Mouse (Mus musculus): ENCODE measurements at regions not wholly inside any gene's neighbourhood (a gene's known extent, or its start where the extent isn't known, plus 50 kb on each side); places are given as distances from the start of the nearest gene placed in this dataset.
"Not testable (repeated sequence)": the region's sequence is repeated elsewhere in the genome, so short reads cannot be mapped to it uniquely, and the experiment has no call there.

DNA sequence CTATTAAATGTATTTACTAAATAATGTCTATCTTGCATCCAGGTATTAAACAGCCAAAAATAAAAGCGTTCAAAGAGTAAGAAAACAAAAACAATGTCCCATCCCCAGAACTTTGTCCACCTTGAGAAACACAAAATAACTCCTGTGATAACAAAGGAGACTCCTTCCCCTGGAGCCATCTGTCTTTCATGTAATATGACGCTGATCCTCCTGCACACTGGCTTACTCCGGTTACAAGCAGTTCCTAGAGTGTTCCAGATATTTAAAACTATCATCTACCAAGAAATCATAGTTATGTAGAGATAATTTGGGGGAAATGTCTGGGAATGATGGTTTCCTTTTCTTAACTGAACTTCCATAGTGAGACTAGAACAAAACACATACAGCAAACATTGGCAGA is 114.2 kb upstream of the Ppp6c start:
- TF ChIP-seq CTCF (IDR thresholded peaks at IDR 0.05; ENCODE audit: extremely low read depth, insufficient read length, insufficient replicate concordance, low read depth, low read length): no peak
- no peak for TF ChIP-seq POLR2A (IDR thresholded peaks at IDR 0.05; ENCODE audit: low read depth, low read length)

DNA sequence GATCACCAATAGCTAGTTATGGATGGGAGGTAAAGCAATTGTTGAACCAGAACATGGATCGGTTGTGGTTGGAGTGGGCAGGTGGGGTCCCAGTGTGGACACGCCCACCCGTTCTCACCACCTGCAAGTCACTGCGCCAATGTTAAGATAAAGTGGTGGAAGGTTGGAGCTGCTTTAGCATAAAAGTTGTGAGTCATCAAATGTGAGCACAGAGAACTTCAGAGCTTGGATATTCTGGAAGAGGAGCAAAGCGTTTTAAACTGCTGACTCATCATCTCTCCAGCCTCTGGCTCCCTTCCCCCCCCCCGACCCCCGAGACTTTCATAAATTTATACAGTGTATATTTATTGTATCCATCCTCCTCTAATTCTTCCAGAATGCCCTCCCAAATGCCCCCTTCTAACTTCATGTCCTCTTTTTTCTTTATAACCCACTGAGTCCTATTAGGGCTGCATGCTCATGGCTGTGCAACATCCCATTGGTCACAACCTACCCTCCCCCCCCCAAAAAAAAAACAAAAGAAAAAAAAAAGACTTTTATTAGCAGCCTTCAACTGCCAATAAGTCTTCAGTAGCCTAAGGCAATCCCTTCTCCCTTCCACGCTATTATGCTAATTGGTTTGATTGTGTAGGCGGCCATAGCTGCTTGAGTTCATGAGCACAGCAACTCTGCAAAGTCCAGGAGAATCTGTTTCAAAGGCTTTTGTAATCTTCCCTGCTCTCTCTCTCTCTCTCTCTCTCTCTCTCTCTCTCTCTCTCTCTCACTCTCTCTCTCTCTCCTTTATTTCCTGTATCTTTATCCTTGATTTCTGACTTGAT is 112.8 kb upstream of the Ppp6c start:
- Histone ChIP-seq H3K27ac (ENCODE audit: insufficient read depth, low read depth, low read length) (no peak overlapping the region), H3K4me3 (ENCODE audit: low read depth, low read length) (no peak overlapping the region), H3K36me3 (ENCODE audit: control insufficient read depth, insufficient read depth, low read length) (no peaks in the 10 kb centered on the region), H3K27me3 (ENCODE audit: control insufficient read depth, insufficient read depth, low read length) (no peaks in the 10 kb centered on the region; the same call in 1 of the 2 replicates), H3K4me1 (ENCODE audit: control insufficient read depth, insufficient read depth, insufficient read length, low read length) (no peaks in the 10 kb centered on the region)
- 78% methylated on average over 9 of the region's 9 CpGs for WGBS
- TF ChIP-seq CTCF (IDR thresholded peaks at IDR 0.05; ENCODE audit: extremely low read depth, insufficient read length, insufficient replicate concordance, low read depth, low read length): no peak
- no peak for TF ChIP-seq POLR2A (IDR thresholded peaks at IDR 0.05; ENCODE audit: low read depth, low read length)

More for the DNA sequence above, 114.2 kb upstream of the Ppp6c start:
- WGBS: 60% methylated on average over 3 of the region's 3 CpGs
- H3K4me1 ChIP-seq (ENCODE audit: control insufficient read depth, insufficient read depth, insufficient read length, low read length): no peaks in the 10 kb centered on the region
- H3K4me3 ChIP-seq (ENCODE audit: low read depth, low read length): no peak overlapping the region
- H3K27me3 ChIP-seq (ENCODE audit: control insufficient read depth, insufficient read depth, low read length): no peaks in the 10 kb centered on the region; the same call in 1 of the 2 replicates
- H3K36me3 ChIP-seq (ENCODE audit: control insufficient read depth, insufficient read depth, low read length): no peaks in the 10 kb centered on the region
- no peak overlapping the region for H3K27ac ChIP-seq (ENCODE audit: insufficient read depth, low read depth, low read length)

DNA sequence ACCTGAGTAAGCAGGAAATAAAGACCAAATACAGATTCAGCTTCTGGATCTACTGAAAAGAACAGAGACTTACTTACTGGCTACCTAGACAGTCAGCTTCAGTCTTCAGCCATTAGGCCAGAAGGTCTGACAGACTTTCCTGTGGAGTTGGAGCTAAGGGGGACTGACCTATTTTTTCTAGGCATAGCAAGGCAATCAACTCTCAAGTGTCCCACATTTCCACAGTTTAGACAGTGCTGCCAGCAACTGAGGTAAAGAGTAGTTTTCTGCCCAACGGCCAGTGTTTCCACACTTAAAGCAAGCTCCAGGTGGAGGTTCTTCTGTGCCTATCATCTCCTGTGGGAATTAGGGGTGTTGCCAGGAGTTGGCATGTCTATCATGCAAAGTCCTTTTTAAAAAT is 111.3 kb upstream of the Ppp6c start:
- H3K36me3 ChIP-seq (ENCODE audit: control insufficient read depth, insufficient read depth, low read length): no peaks in the 10 kb centered on the region
- H3K27me3 ChIP-seq (ENCODE audit: control insufficient read depth, insufficient read depth, low read length): no peaks in the 10 kb centered on the region; the same call in 1 of the 2 replicates
- 78% methylated on average over 1 of the region's 1 CpGs for WGBS
- no peak for TF ChIP-seq POLR2A (IDR thresholded peaks at IDR 0.05; ENCODE audit: low read depth, low read length)
- TF ChIP-seq CTCF (IDR thresholded peaks at IDR 0.05; ENCODE audit: extremely low read depth, insufficient read length, insufficient replicate concordance, low read depth, low read length): no peak
- H3K27ac ChIP-seq (ENCODE audit: insufficient read depth, low read depth, low read length): no peak overlapping the region
- no peaks in the 10 kb centered on the region for H3K4me1 ChIP-seq (ENCODE audit: control insufficient read depth, insufficient read depth, insufficient read length, low read length)
- H3K4me3 ChIP-seq (ENCODE audit: low read depth, low read length): no peak overlapping the region

DNA sequence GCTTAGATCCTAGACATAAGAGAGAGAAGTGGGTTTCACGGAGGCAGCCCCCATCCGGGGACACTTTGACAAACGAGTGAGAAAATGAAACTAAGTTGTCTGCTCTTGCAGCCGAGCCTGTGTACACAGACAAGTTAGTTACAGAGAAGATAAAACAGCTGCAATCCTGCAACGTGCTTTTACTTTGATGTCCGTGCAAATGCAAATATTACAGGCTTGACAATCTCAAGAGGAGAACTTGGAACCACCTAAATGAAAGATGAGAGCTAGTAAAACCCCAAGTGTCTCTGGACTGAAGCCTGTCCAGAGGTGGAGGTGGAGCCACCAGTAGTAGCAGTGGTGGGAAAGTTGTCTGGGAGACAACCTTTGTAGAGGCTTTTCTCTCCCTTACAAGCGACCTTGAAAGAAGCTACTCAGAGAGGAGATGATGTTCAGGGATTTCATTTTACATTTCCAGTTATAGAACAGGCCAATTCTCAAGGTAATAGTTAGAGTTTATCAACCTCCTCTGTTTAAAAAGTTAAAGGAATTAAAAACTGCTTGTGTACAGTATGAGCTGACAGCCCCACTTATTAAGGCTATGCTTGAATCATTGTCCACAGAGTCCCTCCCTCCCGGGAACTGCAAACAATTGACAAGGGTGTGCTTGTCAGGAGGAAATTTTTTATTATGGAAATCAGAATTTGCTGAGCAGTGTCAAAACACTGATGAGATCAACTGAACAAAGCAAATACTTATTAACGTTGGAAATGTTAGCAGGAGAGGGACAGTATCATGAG is 99.7 kb upstream of the Ppp6c start:
- no peak overlapping the region; the same call in 1 of the 2 replicates for H3K4me3 ChIP-seq (ENCODE audit: low read depth, low read length)
- 4% methylated on average over 9 of the region's 9 CpGs for WGBS
- H3K27me3 ChIP-seq (ENCODE audit: control insufficient read depth, insufficient read depth, low read length): no peaks in the 10 kb centered on the region
- H3K4me1 ChIP-seq (ENCODE audit: control insufficient read depth, insufficient read depth, insufficient read length, low read length): no peaks in the 10 kb centered on the region
- H3K27ac ChIP-seq (ENCODE audit: insufficient read depth, low read depth, low read length): no peak overlapping the region
- no peaks in the 10 kb centered on the region for H3K36me3 ChIP-seq (ENCODE audit: control insufficient read depth, insufficient read depth, low read length)
- TF ChIP-seq CTCF (IDR thresholded peaks at IDR 0.05; ENCODE audit: extremely low read depth, insufficient read length, insufficient replicate concordance, low read depth, low read length) (no peak), POLR2A (IDR thresholded peaks at IDR 0.05; ENCODE audit: low read depth, low read length) (no peak)

DNA sequence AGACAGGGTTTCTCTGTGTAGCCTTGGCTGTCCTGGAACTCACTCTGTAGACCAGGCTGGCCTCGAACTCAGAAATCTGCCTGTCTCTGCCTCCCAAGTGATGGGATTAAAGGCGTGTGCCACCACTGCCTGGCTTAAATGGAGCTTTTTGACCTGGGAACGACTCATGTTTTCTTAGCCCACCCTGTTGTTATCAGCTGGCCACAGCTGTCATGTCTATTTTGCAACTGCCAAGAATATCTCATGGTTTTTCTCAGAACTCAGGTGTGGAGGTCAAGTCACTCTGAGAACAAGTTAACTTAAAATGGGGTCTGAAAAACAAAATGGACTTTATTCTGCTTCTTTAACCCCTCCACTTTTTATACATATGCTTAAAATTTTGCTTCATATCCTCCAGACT is 98.9 kb upstream of the Ppp6c start:
- not testable (repeated sequence) for H3K27ac ChIP-seq (ENCODE audit: insufficient read depth, low read depth, low read length); H3K4me3 ChIP-seq (ENCODE audit: low read depth, low read length); H3K4me1 ChIP-seq (ENCODE audit: control insufficient read depth, insufficient read depth, insufficient read length, low read length); H3K27me3 ChIP-seq (ENCODE audit: control insufficient read depth, insufficient read depth, low read length); H3K36me3 ChIP-seq (ENCODE audit: control insufficient read depth, insufficient read depth, low read length)
- WGBS: 52% methylated on average over 3 of the region's 3 CpGs

DNA sequence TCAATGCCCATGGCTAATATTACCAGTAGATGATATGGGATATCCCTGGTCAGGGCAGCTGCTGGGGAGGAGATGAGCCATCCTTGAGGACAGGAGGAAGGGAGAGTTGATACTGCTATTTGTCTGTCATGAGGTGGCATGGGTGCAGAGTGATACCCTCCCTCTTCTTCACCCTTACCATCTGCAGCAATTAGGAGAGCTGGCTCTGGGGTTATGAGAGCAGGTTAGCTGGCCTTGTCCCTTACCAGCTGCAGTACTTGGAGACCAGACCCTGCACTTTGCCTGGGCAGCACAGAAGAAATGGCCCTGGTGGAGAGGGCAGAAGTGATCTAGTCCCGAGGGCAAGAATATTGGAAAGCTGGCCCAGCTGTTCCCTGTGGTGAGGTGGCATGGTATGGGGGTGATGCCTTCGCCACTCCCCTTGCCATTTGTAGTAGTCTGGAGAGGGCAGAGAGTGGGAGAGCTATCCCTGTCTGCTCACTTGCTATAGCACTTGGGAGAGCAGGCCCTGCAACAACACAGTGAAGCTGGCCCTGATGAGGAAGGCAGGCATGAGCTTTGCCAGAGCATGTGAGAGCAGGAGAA is 73.6 kb upstream of the Ppp6c start:
- TF ChIP-seq POLR2A (IDR thresholded peaks at IDR 0.05; ENCODE audit: low read depth, low read length): no peak
- TF ChIP-seq CTCF (IDR thresholded peaks at IDR 0.05; ENCODE audit: extremely low read depth, insufficient read length, insufficient replicate concordance, low read depth, low read length): no peak
- Histone ChIP-seq H3K27ac (ENCODE audit: insufficient read depth, low read depth, low read length) (no peak overlapping the region), H3K27me3 (ENCODE audit: control insufficient read depth, insufficient read depth, low read length) (no peaks in the 10 kb centered on the region), H3K4me3 (ENCODE audit: low read depth, low read length) (no peak overlapping the region), H3K4me1 (ENCODE audit: control insufficient read depth, insufficient read depth, insufficient read length, low read length) (no peaks in the 10 kb centered on the region), H3K36me3 (ENCODE audit: control insufficient read depth, insufficient read depth, low read length) (no peaks in the 10 kb centered on the region)
- WGBS: 66% methylated on average over 2 of the region's 2 CpGs

DNA sequence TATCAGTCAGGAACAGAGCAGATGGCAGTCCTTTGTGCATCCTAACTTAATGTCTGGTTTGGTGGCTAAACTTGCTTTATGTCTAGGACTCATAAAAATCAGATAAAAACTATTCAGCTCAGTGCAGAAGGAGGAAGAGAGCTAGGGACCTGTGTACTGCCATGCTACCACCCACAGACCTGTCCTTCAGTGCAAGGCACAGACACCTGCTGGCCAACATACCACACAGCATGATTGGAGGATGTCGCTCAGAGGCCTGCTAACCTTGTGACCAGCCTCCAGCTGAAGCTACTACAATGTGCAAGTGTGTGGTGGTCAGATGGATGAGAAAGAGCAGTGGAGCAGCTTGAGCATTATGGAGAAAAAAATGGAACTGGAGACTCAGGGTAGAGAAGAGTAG is 73.0 kb upstream of the Ppp6c start:
- no peaks in the 10 kb centered on the region for H3K36me3 ChIP-seq (ENCODE audit: control insufficient read depth, insufficient read depth, low read length)
- no peaks in the 10 kb centered on the region for H3K27me3 ChIP-seq (ENCODE audit: control insufficient read depth, insufficient read depth, low read length)
- WGBS: 65% methylated on average over 1 of the region's 1 CpGs
- H3K27ac ChIP-seq (ENCODE audit: insufficient read depth, low read depth, low read length): no peak overlapping the region
- H3K4me3 ChIP-seq (ENCODE audit: low read depth, low read length): no peak overlapping the region
- TF ChIP-seq CTCF (IDR thresholded peaks at IDR 0.05; ENCODE audit: extremely low read depth, insufficient read length, insufficient replicate concordance, low read depth, low read length) (no peak), POLR2A (IDR thresholded peaks at IDR 0.05; ENCODE audit: low read depth, low read length) (no peak)
- no peaks in the 10 kb centered on the region for H3K4me1 ChIP-seq (ENCODE audit: control insufficient read depth, insufficient read depth, insufficient read length, low read length)
